ENCODE assay signal across 9 mouse cellular contexts in the genomic region with DNA sequence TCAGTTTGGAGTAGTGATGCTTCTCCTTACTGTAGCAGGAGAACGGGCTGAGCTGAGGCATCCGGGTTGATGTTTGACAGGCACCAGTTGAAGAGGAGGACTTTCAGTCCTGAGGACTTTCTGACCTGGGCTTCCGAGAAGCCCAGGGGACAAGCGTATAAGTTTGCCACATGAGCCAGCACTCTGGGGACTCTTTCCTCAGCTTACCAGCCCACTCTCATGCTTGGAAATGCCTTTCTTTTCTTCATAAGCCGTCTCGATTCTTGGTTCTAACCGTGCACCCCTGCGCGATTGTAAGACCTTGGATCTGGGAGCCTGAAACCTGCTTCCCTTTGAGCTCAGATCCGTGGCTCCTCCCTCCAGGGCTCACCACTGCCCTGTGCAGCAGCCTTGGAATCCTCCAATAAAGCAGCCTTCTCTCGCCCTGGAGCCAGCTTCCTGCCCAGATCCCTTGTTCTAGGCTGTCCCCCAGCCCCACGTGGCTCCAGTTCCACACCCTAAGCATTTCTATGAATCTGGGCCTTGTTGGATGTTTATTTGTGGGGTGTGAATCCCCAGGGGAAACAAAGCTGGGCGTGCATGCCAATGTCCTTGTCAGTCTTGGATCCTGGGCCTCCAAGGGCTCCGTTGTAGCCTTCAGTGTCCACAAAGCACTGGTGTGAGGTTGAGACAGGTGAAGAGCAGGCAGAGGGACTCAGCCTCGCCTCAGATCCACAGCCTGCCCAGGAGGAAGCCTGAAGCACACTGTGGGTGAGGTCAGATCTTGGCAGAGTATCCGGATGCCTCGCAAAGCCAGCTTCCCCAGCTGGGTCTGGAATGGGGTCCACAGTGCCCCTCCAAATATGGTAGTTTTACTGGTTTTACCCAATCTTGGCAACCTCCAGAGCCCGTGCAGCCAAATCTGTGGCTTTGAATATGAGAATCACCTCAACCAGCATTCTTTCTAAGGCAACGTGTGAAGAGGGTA.
DNase-seq lines count a peak whose midpoint lies in the region; ATAC-seq and TF ChIP-seq lines count a peak whose summit lies in the region.
"Had no signal": no experiment of that assay in that cellular context is flagged by ENCODE, and none has a peak within 500 bp of the region (broad histone marks: within the 10 kb centered on the region; RNA-seq: fewer than 3 reads in every experiment).

No protein-coding gene starts in this region.

- peak; percentile 24 for ATAC-seq in common myeloid progenitor, adult 5-6 weeks (replicated peaks; ENCODE audit: low read depth, poor library complexity, severe bottlenecking)
- peak; percentile 55; the same call in 1 of the 2 replicates for ATAC-seq in limb, embryonic 11.5 days (ENCODE audit: insufficient number of reproducible peaks, low FRiP score, low TSS enrichment, low read depth)
- ATAC-seq in midbrain, embryonic 13.5 days: peak; percentile 32; the same call in 1 of the 2 replicates

- no peak overlapping the region for H3K9ac ChIP-seq in limb, embryonic 11.5 days (ENCODE audit: low read length)
- H3K9ac ChIP-seq in midbrain, embryonic 13.5 days (replicated peaks): no peak overlapping the region

- H3K4me1 ChIP-seq in limb, embryonic 11.5 days (ENCODE audit: control insufficient read depth, insufficient read depth, low read length): peaks cover 9% of the 10 kb centered on the region
- peaks cover 35% of the 10 kb centered on the region for H3K4me1 ChIP-seq in midbrain, embryonic 13.5 days (replicated peaks)

- DNase-seq in layer of hippocampus, adult 2 months (ENCODE audit: low spot score in 2 of 2): no peak
- no peak for DNase-seq in layer of hippocampus, postnatal 10 days (ENCODE audit: low spot score in 2 of 2)
- DNase-seq in heart, postnatal 4 days: peak; percentile 43
- DNase-seq in limb, embryonic 11.5 days (ENCODE audit: low spot score): peak; percentile 40
- no peak for DNase-seq in cerebellum, adult 8-10 months
- DNase-seq in layer of hippocampus, postnatal 36 days: no peak

- H3K27me3 ChIP-seq in limb, embryonic 11.5 days (ENCODE audit: control insufficient read depth, insufficient read depth, low read length): no peaks in the 10 kb centered on the region
- H3K27me3 ChIP-seq in midbrain, embryonic 13.5 days: peaks cover 27% of the 10 kb centered on the region; the same call in 1 of the 2 replicates

- no peaks in the 10 kb centered on the region for H3K9me3 ChIP-seq in limb, embryonic 11.5 days (ENCODE audit: control insufficient read depth, low read length)
- H3K9me3 ChIP-seq in midbrain, embryonic 13.5 days: no peaks in the 10 kb centered on the region
- H3K9me3 ChIP-seq: G1E had no signal

- 44% methylated on average over 19 of the region's 19 CpGs for WGBS in limb, embryonic 11.5 days
- WGBS in midbrain, embryonic 13.5 days: 44% methylated on average over 19 of the region's 19 CpGs

- H3K4me2 ChIP-seq in limb, embryonic 11.5 days (ENCODE audit: low read depth, severe bottlenecking): no peak overlapping the region
- H3K4me2 ChIP-seq in midbrain, embryonic 13.5 days (replicated peaks): no peak overlapping the region

- TF ChIP-seq CTCF in layer of hippocampus, adult 2 months (conservative IDR thresholded peaks at IDR 0.05): no peak

- H3K27ac ChIP-seq in layer of hippocampus, adult 2 months: peak overlapping the region; percentile 57; the same call in 1 of the 2 replicates
- no peak overlapping the region for H3K27ac ChIP-seq in limb, embryonic 11.5 days (replicated peaks; ENCODE audit: low read depth, low read length)
- peak overlapping the region; percentile 22 for H3K27ac ChIP-seq in midbrain, embryonic 13.5 days

- no peaks in the 10 kb centered on the region for H3K36me3 ChIP-seq in limb, embryonic 11.5 days (ENCODE audit: control insufficient read depth, insufficient read depth, low read length)
- H3K36me3 ChIP-seq in midbrain, embryonic 13.5 days: no peaks in the 10 kb centered on the region
- H3K36me3 ChIP-seq: G1E had no signal

- H3K4me3 ChIP-seq in layer of hippocampus, adult 2 months: no peak overlapping the region
- H3K4me3 ChIP-seq in limb, embryonic 11.5 days (ENCODE audit: low read depth, low read length): no peak overlapping the region
- no peak overlapping the region for H3K4me3 ChIP-seq in midbrain, embryonic 13.5 days (replicated peaks)

Comparison
In these comparisons a context has a peak if more than half of its experiments do, and no peak if none do; other contexts are left out.
1. DNase-seq: peak in heart, postnatal 4 days (single experiment) and limb, embryonic 11.5 days (single experiment); none in layer of hippocampus, adult 2 months (0 of 2), layer of hippocampus, postnatal 10 days (0 of 2), cerebellum, adult 8-10 months (single experiment) and layer of hippocampus, postnatal 36 days (0 of 2).
2. Peak in every context shown above with its lines, with median percentiles within 50 percentile points of each other: ATAC-seq.